Mouse (Mus musculus) limb, embryonic 12.5 days (tissue): ENCODE data around the gene Spry1. TPM values are rescaled to one million over a fixed set of nuclear protein-coding genes. Genes with fewer than 3 reads are reported as not detected.

ENCODE experiments used
- ATAC-seq: fragments of 200-750 bp; cut with Nextera tagmentation; 2 replicates; pipeline ENCODE4 v1.8.0; 2017; ENCODE audit warnings: low read depth, moderate TSS enrichment; ENCODE audit not compliant: insufficient number of reproducible peaks, insufficient read depth, low FRiP score, low TSS enrichment
- H3K27ac ChIP-seq: fragments of 300-500 bp; sonication (generic); 2 replicates; pipeline ENCODE4 v1.5.1; 2016; ENCODE audit warnings: mild to moderate bottlenecking, moderate library complexity
- H3K27me3 ChIP-seq: fragments of 300-500 bp; sonication (generic); 2 replicates; pipeline ENCODE4 v1.6.1; 2016; ENCODE audit warnings: mild to moderate bottlenecking, moderate library complexity
- H3K36me3 ChIP-seq: fragments of 300-500 bp; sonication (generic); 2 replicates; pipeline ENCODE4 v1.6.1; 2016; ENCODE audit warnings: mild to moderate bottlenecking, moderate library complexity
- H3K4me1 ChIP-seq: fragments of 300-500 bp; sonication (generic); replicated peaks from 2 replicates; pipeline ENCODE4 v1.6.1; 2016
- H3K4me2 ChIP-seq: fragments of 300-500 bp; sonication (generic); 2 replicates; pipeline ENCODE4 v1.6.1; 2016; ENCODE audit warnings: mild to moderate bottlenecking, moderate library complexity
- H3K4me3 ChIP-seq: fragments of 300-500 bp; sonication (generic); replicated peaks from 2 replicates; pipeline ENCODE4 v1.5.1; 2016; ENCODE audit warnings: mild to moderate bottlenecking
- H3K9ac ChIP-seq: fragments of 300-500 bp; sonication (generic); replicated peaks from 2 replicates; pipeline ENCODE4 v1.6.1; 2016; ENCODE audit warnings: mild to moderate bottlenecking, moderate library complexity
- H3K9me3 ChIP-seq: fragments of 300-500 bp; sonication (generic); 2 replicates; pipeline ENCODE4 v1.6.1; 2016; ENCODE audit warnings: mild to moderate bottlenecking, moderate library complexity
- WGBS: fragments of 180-500 bp; shearing (Covaris S2); methylation state at CpG from one replicate; pipeline ENCODE4 v1.1.7; 2016; 5-methylcytosine and 5-hydroxymethylcytosine counted together
- polyA plus RNA-seq: library from polyadenylated mRNA; unstranded; fragments of >200 nt; fragmentation: Nextera tagmentation; extraction: Ambion mirVana; gene quantifications from 2 replicates; pipeline ENCODE4 v1.2.1, GENCODE M21; 2016

Spry1 gene
- polyA plus RNA-seq, 1 experiment from 2014 or later, result 19.3 TPM

DNA sequence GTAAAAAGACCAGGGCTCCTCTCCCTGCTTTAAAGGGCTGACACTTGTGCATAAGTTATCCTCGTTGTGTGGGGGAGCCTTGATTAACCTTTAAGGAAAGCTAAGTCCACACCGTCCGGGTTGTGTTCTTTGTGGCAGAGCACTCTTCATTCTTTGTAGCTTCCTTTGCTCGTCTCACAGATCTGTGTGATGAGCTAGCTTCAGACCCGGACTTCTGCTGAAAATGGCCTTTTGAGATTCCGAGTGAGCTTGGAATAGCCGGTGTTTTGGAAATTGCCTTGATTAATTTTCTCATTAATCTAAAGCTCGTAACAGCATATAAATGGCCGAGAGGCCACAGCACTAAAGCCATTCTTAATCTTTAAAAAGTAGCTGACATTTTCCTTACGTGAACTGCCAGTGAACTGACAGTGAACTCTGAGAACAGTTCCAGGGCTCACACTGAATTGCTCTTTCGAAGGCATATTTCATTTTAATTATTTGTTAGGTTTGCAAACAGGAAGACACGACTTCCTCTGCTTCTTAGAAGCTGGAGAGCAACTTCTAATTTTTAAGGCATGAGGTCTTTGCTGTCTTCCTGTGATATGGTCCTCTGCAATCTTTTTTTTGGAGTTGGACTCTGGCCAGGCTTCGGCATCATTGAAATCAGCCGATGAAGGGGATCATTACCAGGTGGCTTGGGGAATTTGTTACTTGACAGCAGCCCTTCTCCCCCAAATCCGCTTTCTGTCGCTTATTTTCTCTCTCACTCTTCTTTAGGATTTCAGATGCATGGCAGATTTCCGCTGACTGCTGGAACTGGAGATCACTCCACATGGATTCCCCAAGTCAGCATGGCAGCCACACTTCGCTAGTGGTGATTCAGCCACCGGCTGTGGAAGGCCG is 2.3 kb downstream of the Spry1 start:
- WGBS, result 25% methylated on average over 20 of the region's 20 CpGs
- peak overlapping the region; percentile 86; the same call in 1 of the 2 replicates for H3K9ac ChIP-seq
- H3K36me3 ChIP-seq, result peaks cover 35% of the 10 kb centered on the region
- peaks cover 32% of the 10 kb centered on the region for H3K4me1 ChIP-seq
- H3K9me3 ChIP-seq, result no peaks in the 10 kb centered on the region
- ATAC-seq, result no peak
- H3K4me2 ChIP-seq, result peak overlapping the region; percentile 74
- no peaks in the 10 kb centered on the region for H3K27me3 ChIP-seq
- peak overlapping the region; percentile 35; the same call in 1 of the 2 replicates for H3K27ac ChIP-seq
- H3K4me3 ChIP-seq, result peak overlapping the region; percentile 85

DNA sequence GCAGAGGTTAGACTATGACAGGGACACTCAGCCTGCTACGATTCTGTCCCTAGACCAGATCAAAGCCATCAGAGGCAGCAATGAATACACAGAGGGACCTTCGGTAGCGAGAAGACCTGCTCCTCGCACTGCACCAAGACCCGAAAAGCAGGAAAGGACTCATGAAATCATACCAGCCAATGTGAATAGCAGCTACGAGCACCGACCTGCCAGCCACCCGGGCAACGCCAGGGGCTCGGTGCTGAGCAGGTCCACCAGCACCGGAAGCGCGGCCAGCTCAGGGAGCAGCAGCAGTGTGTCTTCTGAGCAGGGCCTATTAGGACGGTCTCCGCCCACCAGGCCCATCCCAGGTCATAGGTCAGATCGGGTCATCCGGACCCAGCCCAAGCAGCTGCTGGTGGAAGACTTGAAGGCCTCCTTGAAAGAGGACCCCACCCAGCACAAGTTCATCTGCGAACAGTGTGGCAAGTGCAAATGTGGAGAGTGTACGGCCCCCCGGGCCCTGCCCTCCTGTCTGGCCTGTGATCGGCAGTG is 3.0 kb downstream of the Spry1 start:
- H3K9me3 ChIP-seq, result no peaks in the 10 kb centered on the region
- peaks cover 34% of the 10 kb centered on the region for H3K4me1 ChIP-seq
- no peak overlapping the region for H3K27ac ChIP-seq
- H3K27me3 ChIP-seq, result no peaks in the 10 kb centered on the region
- H3K4me3 ChIP-seq, result peak overlapping the region; percentile 85
- H3K9ac ChIP-seq, result 0 out of 2 replicates have a peak overlapping the region, but pooled peaks have one; percentile 27
- WGBS, result 77% methylated on average over 21 of the region's 21 CpGs
- H3K4me2 ChIP-seq, result peak overlapping the region; percentile 74
- ATAC-seq, result no peak
- H3K36me3 ChIP-seq, result peaks cover 37% of the 10 kb centered on the region

DNA sequence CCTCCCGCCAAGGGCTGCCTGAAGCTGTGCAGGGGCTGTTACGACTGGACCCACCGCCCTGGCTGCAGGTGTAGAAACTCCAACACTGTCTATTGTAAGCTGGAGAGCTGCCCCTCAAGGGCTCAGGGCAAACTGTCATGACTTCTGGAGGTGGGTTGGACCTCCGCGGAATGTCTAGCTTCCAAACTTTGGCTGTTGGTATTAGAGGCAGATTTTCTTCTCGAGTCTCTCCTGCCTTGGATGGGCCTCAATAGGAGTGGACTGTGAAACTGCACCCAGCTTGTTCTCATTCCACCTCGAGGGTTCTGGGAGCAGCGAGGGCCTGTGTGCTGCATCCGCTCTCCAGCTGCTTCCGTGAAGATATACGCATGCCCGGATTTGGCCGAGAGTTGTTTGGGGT is 3.7 kb downstream of the Spry1 start:
- Histone ChIP-seq H3K4me1 (peaks cover 34% of the 10 kb centered on the region), H3K4me3 (peak overlapping the region; percentile 85), H3K27ac (no peak overlapping the region), H3K36me3 (peaks cover 37% of the 10 kb centered on the region), H3K27me3 (no peaks in the 10 kb centered on the region), H3K9ac (no peak overlapping the region), H3K4me2 (peak overlapping the region; percentile 74), H3K9me3 (no peaks in the 10 kb centered on the region)
- WGBS, result 86% methylated on average over 13 of the region's 13 CpGs
- ATAC-seq, result no peak

DNA sequence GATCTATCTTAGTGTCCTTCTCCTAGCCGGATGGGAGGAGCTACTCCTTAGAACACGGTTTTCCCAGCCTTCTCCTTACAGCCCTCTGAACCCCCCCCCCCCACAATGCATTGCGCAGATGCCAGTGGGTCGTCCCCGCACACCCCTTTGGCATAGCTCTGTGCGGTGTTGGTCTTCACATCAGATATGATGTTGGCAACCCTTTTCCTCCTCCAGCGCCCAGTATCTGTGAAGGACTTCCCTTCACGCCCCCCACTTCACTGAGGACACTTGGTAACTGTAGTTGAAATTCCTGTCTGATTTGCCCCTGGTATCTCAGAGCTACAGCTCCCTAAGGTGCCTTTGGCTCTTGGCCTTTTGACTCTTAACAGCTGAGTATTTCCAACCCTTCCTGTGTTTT is 4.2 kb downstream of the Spry1 start:
- WGBS, result 88% methylated on average over 8 of the region's 8 CpGs
- no peaks in the 10 kb centered on the region for H3K9me3 ChIP-seq
- H3K4me2 ChIP-seq, result 0 out of 2 replicates have a peak overlapping the region, but pooled peaks have one; percentile 74
- no peak overlapping the region for H3K27ac ChIP-seq
- no peaks in the 10 kb centered on the region for H3K27me3 ChIP-seq
- peaks cover 40% of the 10 kb centered on the region for H3K36me3 ChIP-seq
- H3K4me3 ChIP-seq, result no peak overlapping the region; the same call in 1 of the 2 replicates
- no peak for ATAC-seq
- H3K9ac ChIP-seq, result no peak overlapping the region
- peaks cover 34% of the 10 kb centered on the region for H3K4me1 ChIP-seq

DNA sequence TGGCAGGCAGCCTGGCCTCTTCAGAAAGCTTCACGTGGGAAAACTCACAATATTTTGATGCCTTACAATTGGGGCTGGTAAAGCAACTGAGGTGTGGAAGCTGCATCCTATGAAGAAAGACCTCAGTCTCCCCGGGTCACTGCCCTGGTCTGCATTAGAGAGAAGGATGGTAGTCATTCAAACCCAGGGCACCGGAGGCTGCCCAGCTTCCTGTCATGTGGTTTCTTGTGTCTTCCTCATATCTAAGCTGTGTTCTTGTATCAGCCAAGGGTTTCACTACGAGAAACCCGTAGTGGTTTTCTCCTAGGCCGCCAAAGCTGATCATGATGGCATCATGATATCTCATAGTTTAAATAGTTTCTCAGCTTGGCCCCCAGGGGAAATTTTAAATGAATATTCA is 5.3 kb downstream of the Spry1 start:
- no peak overlapping the region for H3K4me2 ChIP-seq
- no peak for ATAC-seq
- H3K9me3 ChIP-seq, result no peaks in the 10 kb centered on the region
- H3K4me3 ChIP-seq, result no peak overlapping the region
- no peak overlapping the region for H3K9ac ChIP-seq
- peaks cover 34% of the 10 kb centered on the region for H3K4me1 ChIP-seq
- 83% methylated on average over 6 of the region's 6 CpGs for WGBS
- H3K36me3 ChIP-seq, result peaks cover 40% of the 10 kb centered on the region
- H3K27me3 ChIP-seq, result no peaks in the 10 kb centered on the region
- H3K27ac ChIP-seq, result no peak overlapping the region

DNA sequence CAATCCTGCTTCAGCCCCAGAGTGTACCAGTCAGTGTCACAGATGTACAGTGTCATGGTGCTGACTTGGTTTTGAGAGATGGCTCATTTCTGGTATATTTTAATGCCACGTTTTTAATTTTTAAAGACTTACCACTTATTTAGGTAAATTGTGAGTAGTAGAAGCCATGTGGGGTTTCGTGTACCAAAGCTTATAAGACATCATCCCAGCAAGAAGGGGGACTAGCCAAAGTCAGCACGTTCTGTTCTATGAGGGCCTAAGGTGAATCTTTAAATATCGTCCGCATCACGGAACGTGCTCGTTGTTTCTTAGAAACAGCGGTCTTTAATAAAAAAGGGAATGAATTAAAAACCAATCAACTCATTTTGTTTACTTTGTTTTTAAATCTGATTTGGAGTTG is 6.5 kb downstream of the Spry1 start:
- Histone ChIP-seq H3K4me2 (no peak overlapping the region), H3K27me3 (no peaks in the 10 kb centered on the region), H3K9ac (no peak overlapping the region), H3K27ac (no peak overlapping the region), H3K9me3 (no peaks in the 10 kb centered on the region), H3K4me3 (no peak overlapping the region), H3K4me1 (peaks cover 31% of the 10 kb centered on the region), H3K36me3 (peaks cover 43% of the 10 kb centered on the region)
- no peak for ATAC-seq
- 91% methylated on average over 9 of the region's 9 CpGs for WGBS

DNA sequence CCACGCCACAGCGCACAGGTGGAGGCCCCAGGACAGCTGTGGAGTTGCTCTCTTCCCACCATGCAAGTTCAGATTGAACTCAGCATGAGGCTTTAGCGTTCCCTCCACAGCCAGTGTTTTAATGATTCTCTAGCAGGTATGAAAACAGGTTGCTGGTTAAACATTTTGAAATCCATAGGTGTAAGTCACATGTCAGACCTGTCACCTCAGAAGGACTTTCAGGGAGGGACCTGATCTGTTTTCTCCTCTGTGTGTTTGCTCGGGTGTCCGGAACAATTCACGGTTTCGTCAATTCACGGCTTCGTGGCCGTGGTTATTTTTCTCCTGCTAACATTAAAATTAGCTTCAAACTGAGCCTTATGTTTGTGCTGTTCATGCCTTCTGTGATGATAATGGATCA is 7.5 kb downstream of the Spry1 start:
- ATAC-seq, result no peak
- Histone ChIP-seq H3K4me1 (peaks cover 21% of the 10 kb centered on the region), H3K27ac (no peak overlapping the region), H3K27me3 (no peaks in the 10 kb centered on the region), H3K4me2 (no peak overlapping the region), H3K9ac (no peak overlapping the region), H3K4me3 (no peak overlapping the region), H3K36me3 (peaks cover 43% of the 10 kb centered on the region), H3K9me3 (no peaks in the 10 kb centered on the region)
- WGBS, result 82% methylated on average over 10 of the region's 10 CpGs

DNA sequence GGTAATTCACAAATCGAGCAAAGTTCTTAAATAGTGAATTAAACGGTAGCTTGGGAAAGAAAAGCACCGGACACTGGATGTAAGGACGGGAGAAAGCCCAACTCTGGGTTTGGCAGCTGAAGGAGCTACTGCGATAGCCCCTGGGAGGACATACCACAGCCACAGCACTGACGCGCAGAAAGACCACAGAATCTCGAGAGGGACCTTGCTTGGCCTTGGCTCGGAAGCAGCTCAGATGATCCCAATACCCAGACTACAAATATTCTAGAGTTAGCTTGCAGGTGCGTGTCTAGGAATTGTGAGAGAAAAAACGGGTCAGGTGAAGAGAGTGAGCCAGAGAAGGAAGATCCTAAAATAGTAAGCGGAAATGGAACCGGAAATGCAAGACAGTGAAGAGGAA is 8.5 kb downstream of the Spry1 start:
- 79% methylated on average over 13 of the region's 13 CpGs for WGBS
- 0 out of 2 replicates have a peak, but pooled peaks cover 3% of the 10 kb centered on the region for H3K27me3 ChIP-seq
- peaks cover 34% of the 10 kb centered on the region for H3K36me3 ChIP-seq

DNA sequence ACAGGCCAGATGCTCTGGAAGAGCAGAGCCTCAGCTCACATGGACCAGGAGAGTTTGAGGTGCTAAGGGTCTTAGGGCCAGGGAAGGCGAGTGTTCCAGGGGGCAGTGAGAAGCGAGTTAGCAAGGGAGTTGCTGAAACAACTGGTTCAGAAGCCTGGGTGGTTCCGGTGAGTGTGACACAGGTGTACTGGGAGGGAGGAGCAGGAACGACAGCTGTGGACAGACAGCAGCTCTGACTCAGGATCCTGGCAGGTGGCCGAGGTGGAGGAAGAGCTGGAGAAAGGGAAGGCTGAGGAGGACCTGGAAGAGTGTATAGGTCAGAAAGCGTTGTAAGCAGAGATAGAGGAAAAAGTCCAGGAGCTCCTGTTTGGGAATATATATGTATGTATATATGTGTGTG is 9.5 kb downstream of the Spry1 start:
- Histone ChIP-seq H3K36me3 (peaks cover 25% of the 10 kb centered on the region; the same call in 1 of the 2 replicates), H3K4me1 (peaks cover 12% of the 10 kb centered on the region), H3K4me2 (no peak overlapping the region), H3K4me3 (no peak overlapping the region), H3K27ac (no peak overlapping the region), H3K27me3 (0 out of 2 replicates have a peak, but pooled peaks cover 3% of the 10 kb centered on the region), H3K9ac (no peak overlapping the region), H3K9me3 (no peaks in the 10 kb centered on the region)
- WGBS, result 72% methylated on average over 6 of the region's 6 CpGs
- no peak for ATAC-seq

More for the DNA sequence above, 8.5 kb downstream of the Spry1 start:
- Histone ChIP-seq H3K4me2 (no peak overlapping the region), H3K4me1 (peaks cover 11% of the 10 kb centered on the region), H3K9ac (no peak overlapping the region), H3K9me3 (no peaks in the 10 kb centered on the region), H3K27ac (no peak overlapping the region), H3K4me3 (no peak overlapping the region)
- no peak for ATAC-seq

DNA sequence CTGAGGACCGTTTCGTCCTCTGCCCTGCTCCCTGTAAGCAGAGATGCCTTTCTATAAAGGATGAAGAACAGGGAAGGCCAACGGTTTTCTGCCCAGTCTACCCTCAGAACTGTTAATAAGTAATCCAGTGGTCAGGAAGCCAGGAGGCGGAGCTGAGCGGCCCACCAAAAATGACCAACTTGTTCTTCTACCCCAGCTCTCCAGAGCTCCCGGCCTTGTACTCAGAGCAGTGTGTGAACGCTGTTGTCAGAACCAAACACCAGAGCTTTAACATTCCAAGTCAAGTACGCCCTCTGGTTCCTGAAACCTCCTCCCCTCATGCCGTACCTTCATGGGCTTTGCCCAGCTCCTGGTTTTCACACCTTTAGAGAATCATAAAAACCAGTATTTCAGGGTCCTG is 12.8 kb downstream of the Spry1 start:
- WGBS, result 83% methylated on average over 9 of the region's 9 CpGs
- Histone ChIP-seq H3K36me3 (peaks cover 6% of the 10 kb centered on the region; the same call in 1 of the 2 replicates), H3K27ac (no peak overlapping the region; the same call in 1 of the 2 replicates), H3K9ac (no peak overlapping the region), H3K9me3 (no peaks in the 10 kb centered on the region), H3K4me3 (no peak overlapping the region), H3K27me3 (0 out of 2 replicates have a peak, but pooled peaks cover 3% of the 10 kb centered on the region), H3K4me2 (no peak overlapping the region), H3K4me1 (peaks cover 34% of the 10 kb centered on the region)
- ATAC-seq, result no peak
